Mouse (Mus musculus): ENCODE data around the gene Napsa.

Napsa gene

DNA sequence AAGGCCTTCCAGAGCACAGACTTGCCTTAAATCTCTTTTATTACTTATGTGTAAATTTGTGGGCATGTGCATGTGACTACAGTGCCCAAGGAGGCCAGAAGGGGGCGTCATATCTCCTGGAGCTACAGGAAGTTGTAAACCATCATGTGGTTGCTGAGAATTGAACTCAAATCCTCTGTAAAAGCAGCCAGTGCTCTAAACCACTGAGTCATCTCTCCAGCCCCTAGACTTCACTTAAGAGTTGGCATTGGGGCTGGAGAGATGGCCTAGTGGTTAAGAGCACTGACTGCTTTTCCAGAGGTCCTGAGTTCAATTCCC, 53.8 kb downstream of the Napsa start:
- no peak for DNase-seq (ENCODE audit: low spot score)

DNA sequence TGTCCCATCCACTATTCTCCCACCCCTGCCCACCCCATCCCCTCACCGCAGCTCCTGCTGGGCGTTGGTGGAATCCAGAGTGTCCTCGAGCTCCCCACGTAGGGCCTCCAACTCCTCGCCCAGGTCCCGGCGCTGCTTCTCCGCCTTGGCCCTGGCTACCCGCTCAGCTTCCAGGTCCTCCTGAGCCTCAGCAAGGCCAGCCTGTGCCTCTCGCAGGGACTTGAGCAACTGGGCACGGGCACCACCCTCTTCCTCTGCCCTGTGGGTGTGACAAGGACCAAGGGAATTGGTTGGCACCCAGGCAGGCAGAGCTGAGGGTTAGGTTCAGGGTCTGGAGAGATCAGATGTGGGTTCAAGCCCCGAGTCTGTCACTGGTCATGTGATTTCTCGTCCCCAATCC, 54.8 kb downstream of the Napsa start:
- DNase-seq (ENCODE audit: low spot score) = no peak

DNA sequence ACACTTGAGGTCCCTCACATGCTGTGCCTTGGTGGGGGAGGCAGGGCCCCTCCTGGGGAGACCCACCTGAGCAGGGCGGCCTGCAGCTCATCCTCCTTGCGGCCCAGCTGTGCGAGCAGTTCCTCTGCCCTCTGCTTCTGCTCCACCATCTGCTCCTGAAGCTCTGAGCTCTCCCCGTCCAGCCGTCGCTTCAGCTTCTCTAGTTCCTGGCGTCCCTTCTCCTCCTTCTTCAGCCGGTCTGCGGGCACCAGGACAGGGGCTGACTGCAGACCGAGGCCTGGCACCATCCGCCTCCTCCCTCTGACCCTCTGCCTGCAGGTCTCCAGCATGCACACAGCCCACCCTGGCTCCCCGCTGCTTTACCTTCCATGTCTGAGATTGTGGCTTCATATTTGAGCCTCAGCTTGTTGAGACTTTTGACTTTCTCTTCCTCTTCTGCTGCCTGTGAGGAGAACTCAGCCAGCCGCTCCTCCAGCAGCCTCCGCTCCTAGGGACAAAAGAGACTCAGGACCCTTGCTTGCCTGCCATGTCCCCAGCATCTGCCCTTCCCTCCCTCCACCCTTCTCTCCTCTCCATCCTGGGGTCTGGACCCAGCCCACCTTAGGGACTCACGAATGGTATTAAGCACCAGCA, 56.3 kb downstream of the Napsa start:
- no peak for DNase-seq (ENCODE audit: low spot score)

DNA sequence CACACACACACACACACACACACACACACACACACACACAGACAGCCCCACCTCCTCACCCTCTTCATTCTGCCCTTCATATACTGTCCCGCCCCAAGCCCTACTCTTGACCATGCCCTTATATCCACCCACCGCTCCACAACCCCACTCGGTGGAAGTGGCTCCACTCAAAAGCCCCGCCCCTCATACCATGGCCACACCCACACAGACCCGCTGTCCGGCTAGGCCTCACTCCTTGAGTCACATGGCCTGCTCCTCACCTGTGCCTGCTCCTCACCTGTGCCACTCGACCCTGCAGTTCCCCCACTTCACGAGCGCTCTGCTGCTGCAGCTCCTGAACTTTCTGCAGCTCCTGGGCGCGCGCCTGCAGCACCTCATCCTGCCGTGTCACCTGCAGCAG, 58.3 kb downstream of the Napsa start:
- DNase-seq (ENCODE audit: low spot score) = no peak

DNA sequence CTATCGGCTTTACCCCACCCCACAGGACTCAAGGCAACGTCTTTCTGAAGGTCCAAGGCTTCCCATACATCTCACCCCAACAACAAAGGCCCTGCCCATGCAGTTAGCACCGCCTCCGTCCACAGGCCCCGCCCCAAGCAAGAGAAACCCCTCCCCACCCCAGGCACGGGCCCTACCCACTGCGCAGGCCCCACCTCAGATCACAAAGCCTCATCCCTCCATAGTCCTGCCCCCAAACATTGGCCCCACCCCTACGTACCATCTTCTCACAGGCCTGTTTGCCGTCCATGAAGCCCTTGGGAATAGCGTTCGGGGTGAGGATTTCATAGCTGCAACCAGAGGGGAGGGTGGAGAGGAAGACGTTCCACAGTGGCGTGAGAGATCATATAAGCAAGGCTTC, 60.5 kb downstream of the Napsa start:
- DNase-seq (ENCODE audit: low spot score) = no peak

DNA sequence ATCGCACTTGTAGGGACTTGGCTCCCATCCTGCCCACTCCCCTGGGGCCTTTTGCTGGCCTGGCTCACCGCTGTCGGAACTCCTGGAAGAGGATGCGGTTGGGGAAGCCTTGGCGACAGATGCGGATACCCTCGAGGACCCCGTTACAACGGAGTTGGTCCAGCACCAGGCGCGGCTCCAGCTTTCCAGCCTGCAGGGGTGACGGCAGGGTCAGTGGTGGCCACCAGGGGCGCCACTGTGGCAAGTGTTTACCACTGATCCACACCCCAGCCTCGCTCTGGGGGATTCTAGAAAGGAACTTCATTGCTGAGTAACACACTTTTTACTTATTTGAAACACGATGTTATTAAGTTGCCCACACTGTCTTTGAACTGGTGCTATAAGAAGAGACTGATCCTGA, 61.2 kb downstream of the Napsa start:
- no peak for DNase-seq (ENCODE audit: low spot score)

Data from MN1 (cell line).